Mouse (Mus musculus): ENCODE data around the gene Ripply2. TPM values are rescaled to one million over a fixed set of nuclear protein-coding genes. Genes with fewer than 3 reads are reported as not detected.
A peak's percentile ranks its signal among the peaks of the same experiment; 100 is the strongest.

Gene Ripply2
- polyA plus RNA-seq, 1 experiment from 2014 or later: not detected

- Histone ChIP-seq H3K4me2 (no peak overlapping the region), H3K9me3 (ENCODE audit: low read depth, low read length) (no peaks in the 10 kb centered on the region), H3K9ac (no peak overlapping the region), H3K4me3 (ENCODE audit: low read depth, low read length) (no peak overlapping the region), H3K36me3 (ENCODE audit: insufficient read depth) (no peaks in the 10 kb centered on the region), H3K4me1 (ENCODE audit: insufficient read depth) (no peaks in the 10 kb centered on the region), H3K27me3 (ENCODE audit: insufficient read depth, low read length) (no peaks in the 10 kb centered on the region), H3K27ac (ENCODE audit: low read depth) (no peak overlapping the region)
- 49% methylated on average over 2 of the region's 2 CpGs for WGBS
- ATAC-seq (ENCODE audit: insufficient read depth): no peak
- no peak for TF ChIP-seq CTCF (IDR thresholded peaks at IDR 0.05; ENCODE audit: low read depth)
- no peak for DNase-seq
Observed at GRCm38 (mm10) chr9:86999956-87000582, 15.3 kb upstream of the Ripply2 start.

- H3K27me3 ChIP-seq (ENCODE audit: insufficient read depth, low read length): no peaks in the 10 kb centered on the region
- no peaks in the 10 kb centered on the region for H3K4me1 ChIP-seq (ENCODE audit: insufficient read depth)
- no peak overlapping the region for H3K4me3 ChIP-seq (ENCODE audit: low read depth, low read length)
- DNase-seq (no peak), ATAC-seq (ENCODE audit: insufficient read depth) (no peak)
- H3K9ac ChIP-seq: no peak overlapping the region
- TF ChIP-seq CTCF (IDR thresholded peaks at IDR 0.05; ENCODE audit: low read depth): no peak
- H3K4me2 ChIP-seq: no peak overlapping the region
- 52% methylated on average over 6 of the region's 6 CpGs for WGBS
- no peaks in the 10 kb centered on the region for H3K9me3 ChIP-seq (ENCODE audit: low read depth, low read length)
- no peaks in the 10 kb centered on the region for H3K36me3 ChIP-seq (ENCODE audit: insufficient read depth)
- H3K27ac ChIP-seq (ENCODE audit: low read depth): no peak overlapping the region
Observed at GRCm38 (mm10) chr9:87004701-87005434, 10.5 kb upstream of the Ripply2 start.

GRCm38 (mm10) chr9:87005435-87005779, 9.9 kb upstream of the Ripply2 start:
- H3K9ac ChIP-seq: no peak overlapping the region
- H3K4me1 ChIP-seq (ENCODE audit: insufficient read depth): no peaks in the 10 kb centered on the region
- H3K27ac ChIP-seq (ENCODE audit: low read depth): no peak overlapping the region
- no peak overlapping the region for H3K4me2 ChIP-seq
- H3K4me3 ChIP-seq (ENCODE audit: low read depth, low read length): no peak overlapping the region
- no peaks in the 10 kb centered on the region for H3K36me3 ChIP-seq (ENCODE audit: insufficient read depth)
- no peak for TF ChIP-seq CTCF (IDR thresholded peaks at IDR 0.05; ENCODE audit: low read depth)
- H3K9me3 ChIP-seq (ENCODE audit: low read depth, low read length): no peaks in the 10 kb centered on the region
- WGBS: 18% methylated on average over 5 of the region's 5 CpGs
- no peaks in the 10 kb centered on the region for H3K27me3 ChIP-seq (ENCODE audit: insufficient read depth, low read length)
- ATAC-seq (ENCODE audit: insufficient read depth) (no peak), DNase-seq (no peak)

- 50% methylated on average over 6 of the region's 6 CpGs for WGBS
- no peak overlapping the region for H3K9ac ChIP-seq
- no peaks in the 10 kb centered on the region for H3K36me3 ChIP-seq (ENCODE audit: insufficient read depth)
- H3K9me3 ChIP-seq (ENCODE audit: low read depth, low read length): no peaks in the 10 kb centered on the region
- H3K4me1 ChIP-seq (ENCODE audit: insufficient read depth): no peaks in the 10 kb centered on the region
- no peaks in the 10 kb centered on the region for H3K27me3 ChIP-seq (ENCODE audit: insufficient read depth, low read length)
- no peak overlapping the region for H3K27ac ChIP-seq (ENCODE audit: low read depth)
- H3K4me2 ChIP-seq: no peak overlapping the region
- DNase-seq (no peak), ATAC-seq (ENCODE audit: insufficient read depth) (no peak)
- H3K4me3 ChIP-seq (ENCODE audit: low read depth, low read length): no peak overlapping the region
- TF ChIP-seq CTCF (IDR thresholded peaks at IDR 0.05; ENCODE audit: low read depth): no peak
Observed at GRCm38 (mm10) chr9:87008507-87008906, 6.8 kb upstream of the Ripply2 start.

GRCm38 (mm10) chr9:87008919-87009318, 6.4 kb upstream of the Ripply2 start:
- no peak overlapping the region for H3K9ac ChIP-seq
- ATAC-seq (ENCODE audit: insufficient read depth) (no peak), DNase-seq (no peak)
- H3K9me3 ChIP-seq (ENCODE audit: low read depth, low read length): no peaks in the 10 kb centered on the region
- no peaks in the 10 kb centered on the region for H3K4me1 ChIP-seq (ENCODE audit: insufficient read depth)
- H3K27me3 ChIP-seq (ENCODE audit: insufficient read depth, low read length): peaks cover 1% of the 10 kb centered on the region
- no peak for TF ChIP-seq CTCF (IDR thresholded peaks at IDR 0.05; ENCODE audit: low read depth)
- WGBS: 98% methylated on average over 1 of the region's 1 CpGs
- no peaks in the 10 kb centered on the region for H3K36me3 ChIP-seq (ENCODE audit: insufficient read depth)
- no peak overlapping the region for H3K4me2 ChIP-seq
- no peak overlapping the region for H3K4me3 ChIP-seq (ENCODE audit: low read depth, low read length)
- no peak overlapping the region for H3K27ac ChIP-seq (ENCODE audit: low read depth)

GRCm38 (mm10) chr9:87015938-87016294, 579 bp downstream of the Ripply2 start:
- no peak for TF ChIP-seq CTCF (IDR thresholded peaks at IDR 0.05; ENCODE audit: low read depth)
- Histone ChIP-seq H3K9ac (0 out of 2 replicates have a peak overlapping the region, but pooled peaks have one; percentile 11), H3K4me3 (ENCODE audit: low read depth, low read length) (peak overlapping the region; percentile 43), H3K27ac (ENCODE audit: low read depth) (no peak overlapping the region), H3K4me2 (peak overlapping the region; percentile 76), H3K27me3 (ENCODE audit: insufficient read depth, low read length) (peaks cover 34% of the 10 kb centered on the region), H3K36me3 (ENCODE audit: insufficient read depth) (no peaks in the 10 kb centered on the region), H3K4me1 (ENCODE audit: insufficient read depth) (no peaks in the 10 kb centered on the region), H3K9me3 (ENCODE audit: low read depth, low read length) (no peaks in the 10 kb centered on the region)
- DNase-seq (no peak), ATAC-seq (ENCODE audit: insufficient read depth) (peak; percentile 41; the same call in 1 of the 2 replicates)
- 4% methylated on average over 10 of the region's 10 CpGs for WGBS

- peak; percentile 97 for DNase-seq
- Histone ChIP-seq H3K27ac (ENCODE audit: low read depth) (peak within 1 kb of the TSS; percentile 77), H3K9ac (peak within 1 kb of the TSS; percentile 72), H3K4me3 (ENCODE audit: low read depth, low read length) (peak within 1 kb of the TSS; percentile 78), H3K4me1 (ENCODE audit: insufficient read depth) (no peaks in the 10 kb centered on the region), H3K4me2 (peak within 1 kb of the TSS; percentile 75), H3K27me3 (ENCODE audit: insufficient read depth, low read length) (peaks cover 4% of the 10 kb centered on the region; the same call in 1 of the 2 replicates), H3K9me3 (ENCODE audit: low read depth, low read length) (no peaks in the 10 kb centered on the region), H3K36me3 (ENCODE audit: insufficient read depth) (no peaks in the 10 kb centered on the region)
- no peak for TF ChIP-seq CTCF (IDR thresholded peaks at IDR 0.05; ENCODE audit: low read depth)
- under 1% methylated on average over 49 of the region's 52 CpGs for WGBS
- ATAC-seq (ENCODE audit: insufficient read depth): peak; percentile 100
Observed at GRCm38 (mm10) chr9:87021778-87022523, 6.6 kb downstream of the Ripply2 start, which contains the start of gene Cyb5r4. TSS of gene Cyb5r4 (plus strand) at chr9:87022014.

Data from lung, embryonic 14.5 days (tissue).